Mouse (Mus musculus) liver, embryonic 14.5 days (tissue): ENCODE data around the gene Thap3. TPM values are rescaled to one million over a fixed set of nuclear protein-coding genes. Genes with fewer than 3 reads are reported as not detected.

Source experiments
- ATAC-seq: fragments of 200-750 bp; cut with Nextera tagmentation; 2 replicates; pipeline ENCODE4 v1.8.0; 2017; ENCODE audit warnings: moderate number of reproducible peaks, mild to moderate bottlenecking, moderate library complexity; ENCODE audit not compliant: insufficient read depth
- DNase-seq, 3 experiments: peaks; one replicate each; pipeline ENCODE4 v3.0.0-alpha.2; 2012 to 2013; ENCODE audit warnings: low read depth in 3 of 3, low spot score in 3 of 3
- H3K27ac ChIP-seq: fragments of 300-500 bp; sonication (generic); 2 replicates; pipeline ENCODE4 v1.5.1; 2014; ENCODE audit warnings: moderate library complexity, mild to moderate bottlenecking, control low read depth, inconsistent platforms
- H3K27me3 ChIP-seq: fragments of 300-500 bp; sonication (generic); 2 replicates; pipeline ENCODE4 v1.6.1; 2014; ENCODE audit warnings: mild to moderate bottlenecking, low read length, moderate library complexity; ENCODE audit not compliant: control insufficient read depth, insufficient read depth
- H3K36me3 ChIP-seq: fragments of 300-500 bp; sonication (generic); replicated peaks from 2 replicates; pipeline ENCODE4 v1.6.1; 2014; ENCODE audit warnings: low read depth; ENCODE audit not compliant: control insufficient read depth, insufficient read depth
- H3K4me1 ChIP-seq, 2 experiments: fragments of 200-500 bp in 1 of 2; fragments of 300-500 bp in 1 of 2; sonication (generic) in 1 of 2; replicated peaks; 2 replicates each; pipeline ENCODE4 v1.6.1; 2012 to 2014; ENCODE audit warnings: antibody characterized with exemption in 1 of 2, inconsistent platforms in 1 of 2, low read length in 1 of 2; ENCODE audit not compliant: control insufficient read depth in 2 of 2, insufficient read depth in 2 of 2
- H3K4me2 ChIP-seq: fragments of 300-500 bp; sonication (generic); 2 replicates; pipeline ENCODE4 v1.6.1; 2014; ENCODE audit warnings: low read depth, mild to moderate bottlenecking, control low read depth, moderate library complexity
- H3K4me3 ChIP-seq, 2 experiments: fragments of 200-500 bp in 1 of 2; fragments of 300-500 bp in 1 of 2; sonication (generic) in 1 of 2; 2 replicates each; pipeline ENCODE4 v1.5.1; 2012 to 2014; ENCODE audit warnings: low read depth in 2 of 2, low read length in 2 of 2, mild to moderate bottlenecking in 2 of 2, control low read depth in 1 of 2, inconsistent platforms in 1 of 2, moderate library complexity in 1 of 2; ENCODE audit not compliant: insufficient read depth in 1 of 2
- H3K9ac ChIP-seq: fragments of 300-500 bp; sonication (generic); replicated peaks from 2 replicates; pipeline ENCODE4 v1.6.1; 2014; ENCODE audit warnings: mild to moderate bottlenecking, control low read depth, moderate library complexity
- H3K9me3 ChIP-seq: fragments of 300-500 bp; sonication (generic); 2 replicates; pipeline ENCODE4 v1.6.1; 2016; ENCODE audit warnings: low read length, mixed read lengths; ENCODE audit not compliant: control insufficient read depth
- CTCF ChIP-seq: IDR thresholded peaks from 2 replicates; pipeline ENCODE4 v1.5.1; 2016; ENCODE audit warnings: antibody characterized with exemption, low read depth, control low read depth
- EP300 ChIP-seq: IDR thresholded peaks from 2 replicates; pipeline ENCODE4 v1.6.1; 2016; ENCODE audit warnings: antibody characterized with exemption, low read depth
- WGBS: fragments of 180-500 bp; shearing (Covaris S2); extraction: QIAGEN DNeasy Blood & Tissue Kit; methylation state at CpG from one replicate; pipeline ENCODE4 v1.1.7; 2014; ENCODE audit not compliant: insufficient replicate concordance; 5-methylcytosine and 5-hydroxymethylcytosine counted together
- polyA plus RNA-seq, 2 experiments: library from polyadenylated mRNA; depleted of rRNA in 1 of 2; stranded (reverse) in 1 of 2; unstranded in 1 of 2; fragments of >200 nt; fragmentation: Nextera tagmentation in 1 of 2; extraction: Ambion mirVana in 1 of 2; gene quantifications; 2 replicates each; pipeline versions ENCODE4 v1.2.1 to v1.2.3; 2012 to 2014

Gene Thap3
- polyA plus RNA-seq, 2 experiments: 4.5 to 5.0 TPM

GRCm38 (mm10) chr4:151986650-151987049 is 2.1 kb downstream of the Thap3 start:
- Histone ChIP-seq H3K36me3 (peaks cover 7% of the 10 kb centered on the region; the same call in 1 of the 2 replicates), H3K4me3 (no peak overlapping the region), H3K27me3 (no peaks in the 10 kb centered on the region; the same call in 1 of the 2 replicates), H3K9ac (no peak overlapping the region), H3K9me3 (no peaks in the 10 kb centered on the region), H3K27ac (no peak overlapping the region), H3K4me2 (no peak overlapping the region), H3K4me1 (peaks cover 12% of the 10 kb centered on the region in 2 experiments)
- ATAC-seq (no peak), DNase-seq (no peak)
- WGBS: 75% methylated on average over 8 of the region's 8 CpGs
- no peak for TF ChIP-seq CTCF
- TF ChIP-seq EP300: no peak

GRCm38 (mm10) chr4:151985886-151986285 is 2.9 kb downstream of the Thap3 start:
- no peak overlapping the region for H3K9ac ChIP-seq
- no peak overlapping the region for H3K4me3 ChIP-seq
- H3K9me3 ChIP-seq: no peaks in the 10 kb centered on the region
- no peak for TF ChIP-seq EP300
- TF ChIP-seq CTCF: no peak
- no peaks in the 10 kb centered on the region; the same call in 1 of the 2 replicates for H3K27me3 ChIP-seq
- 49% methylated on average over 10 of the region's 10 CpGs for WGBS
- DNase-seq (no peak), ATAC-seq (no peak)
- peaks cover 10% of the 10 kb centered on the region for H3K36me3 ChIP-seq
- H3K4me1 ChIP-seq: peaks cover 12% of the 10 kb centered on the region in 2 experiments
- H3K4me2 ChIP-seq: no peak overlapping the region
- no peak overlapping the region for H3K27ac ChIP-seq

- H3K4me1 ChIP-seq: peaks cover 8 to 9% of the 10 kb centered on the region in 2 experiments
- TF ChIP-seq EP300 (no peak), CTCF (no peak)
- no peak overlapping the region for H3K27ac ChIP-seq
- WGBS: 35% methylated on average over 9 of the region's 9 CpGs
- H3K9ac ChIP-seq: no peak overlapping the region
- DNase-seq (no peak), ATAC-seq (no peak)
- peaks cover 20% of the 10 kb centered on the region for H3K36me3 ChIP-seq
- H3K4me2 ChIP-seq: no peak overlapping the region
- no peak overlapping the region for H3K4me3 ChIP-seq
- no peaks in the 10 kb centered on the region for H3K27me3 ChIP-seq
- no peaks in the 10 kb centered on the region for H3K9me3 ChIP-seq
Measured at GRCm38 (mm10) chr4:151983560-151983959, 5.2 kb downstream of the Thap3 start.

- peaks cover 23% of the 10 kb centered on the region for H3K36me3 ChIP-seq
- no peaks in the 10 kb centered on the region for H3K27me3 ChIP-seq
- TF ChIP-seq CTCF: no peak
- no peak for TF ChIP-seq EP300
- no peak overlapping the region for H3K9ac ChIP-seq
- no peaks in the 10 kb centered on the region for H3K9me3 ChIP-seq
- H3K27ac ChIP-seq: no peak overlapping the region
- peaks cover 5 to 7% of the 10 kb centered on the region in 2 experiments for H3K4me1 ChIP-seq
- ATAC-seq (no peak), DNase-seq (no peak)
- no peak overlapping the region for H3K4me3 ChIP-seq
- WGBS: 48% methylated on average over 17 of the region's 17 CpGs
- H3K4me2 ChIP-seq: no peak overlapping the region
Measured at GRCm38 (mm10) chr4:151983043-151983442, 5.8 kb downstream of the Thap3 start.

GRCm38 (mm10) chr4:151981363-151981762 is 7.4 kb downstream of the Thap3 start:
- ATAC-seq: peak; percentile 59; the same call in 1 of the 2 replicates

More at GRCm38 (mm10) chr4:151981363-151981762, 7.4 kb downstream of the Thap3 start:
- Histone ChIP-seq H3K27ac (no peak overlapping the region), H3K36me3 (peaks cover 35% of the 10 kb centered on the region), H3K27me3 (no peaks in the 10 kb centered on the region), H3K4me1 (no peaks in the 10 kb centered on the region), H3K4me2 (no peak overlapping the region), H3K4me3 (no peak overlapping the region), H3K9me3 (no peaks in the 10 kb centered on the region), H3K9ac (no peak overlapping the region)
- no peak for DNase-seq
- TF ChIP-seq CTCF (peak; percentile 100), EP300 (no peak)
- 13% methylated on average over 5 of the region's 5 CpGs for WGBS
